Mouse (Mus musculus) lung, postnatal 0 days (tissue): ENCODE measurements at regions not wholly inside any gene's neighbourhood (a gene's known extent, or its start where the extent isn't known, plus 50 kb on each side); places are given as distances from the start of the nearest gene placed in this dataset.

Source experiments
- CTCF ChIP-seq: IDR thresholded peaks from 2 replicates; pipeline ENCODE4 v1.5.1; 2016; ENCODE audit warnings: antibody characterized with exemption, mild to moderate bottlenecking
- EP300 ChIP-seq: IDR thresholded peaks from 2 replicates; pipeline ENCODE4 v1.6.1; 2016; ENCODE audit warnings: antibody characterized with exemption, mild to moderate bottlenecking, control low read depth

GRCm38 (mm10) chr15:7462549-7462948 lies 64.4 kb upstream of the Egflam start:
- TF ChIP-seq EP300: no peak
- no peak for TF ChIP-seq CTCF
